Mouse (Mus musculus): ENCODE results near the gene Otop2. TPM values are rescaled to one million over a fixed set of nuclear protein-coding genes. Genes with fewer than 3 reads are reported as not detected.

Gene Otop2
- polyA plus RNA-seq (2014; fragmentation: Nextera tagmentation; extraction: Ambion mirVana) = not detected in 2 replicates

- H3K9ac ChIP-seq (replicated peaks; ENCODE audit: low read length) = no peak within 1 kb of the TSS
- 10% methylated on average over 8 of the region's 8 CpGs for WGBS
- no peaks in the 10 kb centered on the region for H3K9me3 ChIP-seq (ENCODE audit: control insufficient read depth, low read length)
Observed at GRCm38 (mm10) chr11:115306863-115307262, at the start of gene Otop2. TSS of gene Otop2 (plus strand) at chr11:115307163.

GRCm38 (mm10) chr11:115257775-115258510 is 49.0 kb upstream of the Otop2 start:
- H3K4me1 ChIP-seq (ENCODE audit: control insufficient read depth, insufficient read depth, low read length) = 0 out of 2 replicates have a peak, but pooled peaks cover 3% of the 10 kb centered on the region

More at GRCm38 (mm10) chr11:115306863-115307262, at the start of gene Otop2:
- ATAC-seq (ENCODE audit: low FRiP score, low TSS enrichment) (no peak), DNase-seq (no peak)
- no peak within 1 kb of the TSS for H3K27ac ChIP-seq (replicated peaks; ENCODE audit: low read depth, low read length)
- no peak within 1 kb of the TSS for H3K4me3 ChIP-seq (replicated peaks; ENCODE audit: low read depth, low read length)
- no peaks in the 10 kb centered on the region for H3K27me3 ChIP-seq (ENCODE audit: control insufficient read depth, insufficient read depth, low read length)
- H3K4me1 ChIP-seq (ENCODE audit: control insufficient read depth, insufficient read depth, low read length) = 0 out of 2 replicates have a peak, but pooled peaks cover 4% of the 10 kb centered on the region
- H3K36me3 ChIP-seq (ENCODE audit: control insufficient read depth, insufficient read depth, low read length) = no peaks in the 10 kb centered on the region
- H3K4me2 ChIP-seq (ENCODE audit: low read length) = no peak within 1 kb of the TSS

GRCm38 (mm10) chr11:115259134-115259533 is 47.8 kb upstream of the Otop2 start:
- H3K36me3 ChIP-seq (ENCODE audit: control insufficient read depth, insufficient read depth, low read length) = no peaks in the 10 kb centered on the region
- no peak overlapping the region for H3K9ac ChIP-seq (replicated peaks; ENCODE audit: low read length)
- ATAC-seq (ENCODE audit: low FRiP score, low TSS enrichment) (no peak), DNase-seq (no peak)
- H3K27ac ChIP-seq (replicated peaks; ENCODE audit: low read depth, low read length) = no peak overlapping the region
- no peaks in the 10 kb centered on the region for H3K9me3 ChIP-seq (ENCODE audit: control insufficient read depth, low read length)
- 0 out of 2 replicates have a peak, but pooled peaks cover 3% of the 10 kb centered on the region for H3K4me1 ChIP-seq (ENCODE audit: control insufficient read depth, insufficient read depth, low read length)
- 88% methylated on average over 4 of the region's 4 CpGs for WGBS
- H3K4me3 ChIP-seq (replicated peaks; ENCODE audit: low read depth, low read length) = no peak overlapping the region
- no peak overlapping the region for H3K4me2 ChIP-seq (ENCODE audit: low read length)
- peaks cover 48% of the 10 kb centered on the region for H3K27me3 ChIP-seq (ENCODE audit: control insufficient read depth, insufficient read depth, low read length)

More at GRCm38 (mm10) chr11:115257775-115258510, 49.0 kb upstream of the Otop2 start:
- Histone ChIP-seq H3K4me3 (replicated peaks; ENCODE audit: low read depth, low read length) (peak overlapping the region; percentile 19; the same call in 1 of the 2 replicates), H3K4me2 (ENCODE audit: low read length) (peak overlapping the region; percentile 40), H3K36me3 (ENCODE audit: control insufficient read depth, insufficient read depth, low read length) (no peaks in the 10 kb centered on the region), H3K27me3 (ENCODE audit: control insufficient read depth, insufficient read depth, low read length) (peaks cover 44% of the 10 kb centered on the region), H3K9ac (replicated peaks; ENCODE audit: low read length) (no peak overlapping the region), H3K27ac (replicated peaks; ENCODE audit: low read depth, low read length) (no peak overlapping the region), H3K9me3 (ENCODE audit: control insufficient read depth, low read length) (no peaks in the 10 kb centered on the region)
- 17% methylated on average over 57 of the region's 59 CpGs for WGBS
- peak; percentile 42 for DNase-seq
- no peak for ATAC-seq (ENCODE audit: low FRiP score, low TSS enrichment)

GRCm38 (mm10) chr11:115262954-115263353 is 44.0 kb upstream of the Otop2 start:
- Histone ChIP-seq H3K27ac (replicated peaks; ENCODE audit: low read depth, low read length) (no peak overlapping the region), H3K27me3 (ENCODE audit: control insufficient read depth, insufficient read depth, low read length) (peaks cover 69% of the 10 kb centered on the region), H3K4me3 (replicated peaks; ENCODE audit: low read depth, low read length) (no peak overlapping the region), H3K36me3 (ENCODE audit: control insufficient read depth, insufficient read depth, low read length) (peaks cover 5% of the 10 kb centered on the region), H3K9me3 (ENCODE audit: control insufficient read depth, low read length) (no peaks in the 10 kb centered on the region), H3K4me2 (ENCODE audit: low read length) (no peak overlapping the region), H3K9ac (replicated peaks; ENCODE audit: low read length) (no peak overlapping the region), H3K4me1 (ENCODE audit: control insufficient read depth, insufficient read depth, low read length) (peaks cover 21% of the 10 kb centered on the region)
- DNase-seq (no peak), ATAC-seq (ENCODE audit: low FRiP score, low TSS enrichment) (no peak)
- 79% methylated on average over 11 of the region's 11 CpGs for WGBS

GRCm38 (mm10) chr11:115264136-115264861 is 42.7 kb upstream of the Otop2 start:
- 74% methylated on average over 7 of the region's 7 CpGs for WGBS
- no peak overlapping the region for H3K4me2 ChIP-seq (ENCODE audit: low read length)
- H3K27ac ChIP-seq (replicated peaks; ENCODE audit: low read depth, low read length) = no peak overlapping the region
- DNase-seq = no peak
- H3K9me3 ChIP-seq (ENCODE audit: control insufficient read depth, low read length) = no peaks in the 10 kb centered on the region
- no peak for ATAC-seq (ENCODE audit: low FRiP score, low TSS enrichment)
- H3K4me1 ChIP-seq (ENCODE audit: control insufficient read depth, insufficient read depth, low read length) = peaks cover 21% of the 10 kb centered on the region
- no peak overlapping the region for H3K9ac ChIP-seq (replicated peaks; ENCODE audit: low read length)
- no peak overlapping the region for H3K4me3 ChIP-seq (replicated peaks; ENCODE audit: low read depth, low read length)
- H3K36me3 ChIP-seq (ENCODE audit: control insufficient read depth, insufficient read depth, low read length) = peaks cover 18% of the 10 kb centered on the region
- H3K27me3 ChIP-seq (ENCODE audit: control insufficient read depth, insufficient read depth, low read length) = peaks cover 66% of the 10 kb centered on the region

GRCm38 (mm10) chr11:115264862-115265668 is 41.9 kb upstream of the Otop2 start:
- Histone ChIP-seq H3K36me3 (ENCODE audit: control insufficient read depth, insufficient read depth, low read length) (peaks cover 22% of the 10 kb centered on the region), H3K9me3 (ENCODE audit: control insufficient read depth, low read length) (no peaks in the 10 kb centered on the region), H3K4me3 (replicated peaks; ENCODE audit: low read depth, low read length) (0 out of 2 replicates have a peak overlapping the region, but pooled peaks have one; percentile 5), H3K4me2 (ENCODE audit: low read length) (peak overlapping the region; percentile 45), H3K9ac (replicated peaks; ENCODE audit: low read length) (0 out of 2 replicates have a peak overlapping the region, but pooled peaks have one; percentile 26), H3K4me1 (ENCODE audit: control insufficient read depth, insufficient read depth, low read length) (peaks cover 21% of the 10 kb centered on the region), H3K27ac (replicated peaks; ENCODE audit: low read depth, low read length) (no peak overlapping the region), H3K27me3 (ENCODE audit: control insufficient read depth, insufficient read depth, low read length) (peaks cover 66% of the 10 kb centered on the region)
- ATAC-seq (ENCODE audit: low FRiP score, low TSS enrichment) = no peak
- 6% methylated on average over 39 of the region's 39 CpGs for WGBS
- peak; percentile 77 for DNase-seq

- H3K36me3 ChIP-seq (ENCODE audit: control insufficient read depth, insufficient read depth, low read length) = peaks cover 22% of the 10 kb centered on the region
- H3K4me2 ChIP-seq (ENCODE audit: low read length) = peak overlapping the region; percentile 45; the same call in 1 of the 2 replicates
- no peaks in the 10 kb centered on the region for H3K9me3 ChIP-seq (ENCODE audit: control insufficient read depth, low read length)
- no peak overlapping the region for H3K4me3 ChIP-seq (replicated peaks; ENCODE audit: low read depth, low read length)
- DNase-seq (no peak), ATAC-seq (ENCODE audit: low FRiP score, low TSS enrichment) (no peak)
- 5% methylated on average over 20 of the region's 20 CpGs for WGBS
- peaks cover 21% of the 10 kb centered on the region for H3K4me1 ChIP-seq (ENCODE audit: control insufficient read depth, insufficient read depth, low read length)
- H3K27me3 ChIP-seq (ENCODE audit: control insufficient read depth, insufficient read depth, low read length) = peaks cover 63% of the 10 kb centered on the region
- no peak overlapping the region for H3K27ac ChIP-seq (replicated peaks; ENCODE audit: low read depth, low read length)
- no peak overlapping the region for H3K9ac ChIP-seq (replicated peaks; ENCODE audit: low read length)
Observed at GRCm38 (mm10) chr11:115265771-115266399, 41.1 kb upstream of the Otop2 start.

GRCm38 (mm10) chr11:115266400-115266778 is 40.6 kb upstream of the Otop2 start:
- Histone ChIP-seq H3K4me2 (ENCODE audit: low read length) (peak overlapping the region; percentile 52), H3K4me1 (ENCODE audit: control insufficient read depth, insufficient read depth, low read length) (peaks cover 21% of the 10 kb centered on the region), H3K9me3 (ENCODE audit: control insufficient read depth, low read length) (no peaks in the 10 kb centered on the region), H3K36me3 (ENCODE audit: control insufficient read depth, insufficient read depth, low read length) (peaks cover 26% of the 10 kb centered on the region), H3K4me3 (replicated peaks; ENCODE audit: low read depth, low read length) (peak overlapping the region; percentile 27; the same call in 1 of the 2 replicates), H3K9ac (replicated peaks; ENCODE audit: low read length) (no peak overlapping the region), H3K27ac (replicated peaks; ENCODE audit: low read depth, low read length) (no peak overlapping the region), H3K27me3 (ENCODE audit: control insufficient read depth, insufficient read depth, low read length) (peaks cover 63% of the 10 kb centered on the region)
- 3% methylated on average over 22 of the region's 22 CpGs for WGBS
- DNase-seq (no peak), ATAC-seq (ENCODE audit: low FRiP score, low TSS enrichment) (no peak)

Measured in midbrain, embryonic 14.5 days (tissue).